Mouse (Mus musculus) ovary, postnatal 36 days (tissue): Measurements from ENCODE around the gene Ifi35.
"Not testable (repeated sequence)": the region's sequence is repeated elsewhere in the genome, so short reads cannot be mapped to it uniquely, and the experiment has no call there.

Experiments used
- DNase-seq: peaks from one replicate; pipeline ENCODE4 v3.0.0; 2022; ENCODE audit warnings: low spot score, mixed read lengths

The Ifi35 gene

DNA sequence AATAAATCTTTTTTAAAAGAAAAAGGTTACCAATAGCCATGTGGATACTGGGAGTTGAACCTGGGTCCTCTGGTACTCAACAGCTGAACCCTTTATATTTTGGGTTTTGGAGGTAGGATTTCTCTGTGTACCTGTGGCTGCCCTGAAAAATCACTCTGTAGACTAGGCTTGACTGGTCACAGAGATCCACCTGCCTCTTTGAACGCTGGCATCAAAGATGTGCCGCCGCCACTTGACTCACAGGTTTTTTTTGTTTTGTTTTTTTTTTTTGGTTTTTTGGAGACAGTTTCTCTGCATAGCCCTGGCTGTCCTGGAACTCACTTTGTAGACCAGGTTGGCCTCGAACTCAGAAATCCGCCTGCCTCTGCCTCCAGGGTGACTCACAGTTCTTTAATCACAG, 421 bp upstream of the Ifi35 start:
- no peak for DNase-seq

- DNase-seq, result no peak
Observed at GRCm38 (mm10) chr11:101448899-101449298, 692 bp downstream of the Ifi35 start.

DNA sequence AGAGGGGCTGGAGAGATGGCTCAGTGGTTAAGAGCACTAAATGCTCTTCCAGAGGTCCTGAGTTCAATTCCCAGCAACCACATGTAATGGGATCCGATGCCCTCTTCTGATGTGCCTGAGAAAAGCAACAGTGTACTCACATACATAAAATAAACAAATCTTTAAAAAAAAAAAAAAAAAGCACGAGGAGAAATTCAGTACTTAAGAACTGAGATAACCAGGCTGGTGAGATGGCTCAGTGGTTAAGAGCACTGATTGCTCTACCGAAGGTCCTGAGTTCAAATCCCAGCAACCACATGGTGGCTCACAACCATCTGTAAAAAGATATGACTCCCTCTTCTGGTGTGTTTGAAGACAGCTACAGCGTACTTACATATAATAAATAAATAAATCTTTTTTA, 1.4 kb downstream of the Ifi35 start:
- not testable (repeated sequence) for DNase-seq

DNA sequence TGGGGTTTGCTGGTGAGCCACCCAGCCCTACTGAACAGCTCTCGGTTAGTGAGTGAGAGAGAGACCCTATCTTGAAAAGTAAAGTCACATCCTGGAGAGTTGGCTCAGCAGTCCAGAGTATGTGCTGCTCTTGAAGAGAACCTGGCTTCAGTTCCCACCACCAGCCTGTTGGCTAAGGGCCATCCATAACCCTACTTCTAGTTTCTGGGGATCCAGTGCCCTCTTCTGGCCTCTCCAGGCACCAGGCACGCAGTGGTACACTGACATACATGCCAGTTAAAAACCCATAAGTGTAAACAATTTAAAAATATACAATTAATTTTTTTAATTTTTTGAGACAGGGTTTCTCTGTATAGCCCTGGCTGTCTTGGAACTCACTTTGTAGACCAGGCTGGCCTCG, 2.2 kb downstream of the Ifi35 start:
- DNase-seq, result no peak

DNA sequence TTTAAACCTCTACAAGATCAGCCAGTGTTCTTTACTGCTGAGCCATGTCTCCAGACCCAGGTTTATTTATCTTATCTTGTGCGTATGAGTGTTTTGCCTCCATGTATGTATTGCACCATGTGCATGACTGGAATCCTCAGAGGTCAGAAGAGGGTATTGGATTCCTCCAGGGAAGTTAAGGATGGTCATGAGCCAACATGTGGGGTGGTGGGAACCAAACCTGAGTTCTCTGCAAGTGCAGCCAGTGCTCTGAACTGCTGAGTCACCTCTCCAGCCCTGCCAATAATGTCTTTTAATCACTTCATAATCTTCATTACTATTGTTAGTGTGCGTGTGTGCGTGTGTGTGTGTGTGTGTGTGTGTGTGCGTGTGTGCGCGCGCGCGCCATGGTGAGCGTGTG, 3.3 kb downstream of the Ifi35 start:
- no peak for DNase-seq

GRCm38 (mm10) chr11:101452093-101452774, 4.0 kb downstream of the Ifi35 start:
- DNase-seq, result no peak

DNA sequence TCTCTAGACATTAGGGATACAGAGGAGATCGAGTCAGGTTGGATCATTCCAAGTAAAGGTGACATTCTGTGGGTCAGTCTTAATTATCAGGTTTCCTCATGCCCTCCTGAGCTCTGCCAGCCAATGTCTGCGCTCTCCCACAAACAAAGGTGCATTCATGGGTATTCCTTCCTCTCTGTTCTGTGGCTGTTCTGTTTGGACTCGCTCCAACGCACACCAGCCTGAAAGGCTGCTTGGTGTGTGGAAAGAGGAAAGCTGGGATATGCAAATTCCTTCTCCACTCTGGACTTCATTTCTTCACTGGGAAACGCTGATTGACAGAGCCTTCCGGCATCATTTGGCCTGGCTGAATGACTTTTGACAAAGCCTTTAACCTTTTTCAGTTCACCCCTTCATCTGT, 6.5 kb downstream of the Ifi35 start:
- DNase-seq, result no peak

DNA sequence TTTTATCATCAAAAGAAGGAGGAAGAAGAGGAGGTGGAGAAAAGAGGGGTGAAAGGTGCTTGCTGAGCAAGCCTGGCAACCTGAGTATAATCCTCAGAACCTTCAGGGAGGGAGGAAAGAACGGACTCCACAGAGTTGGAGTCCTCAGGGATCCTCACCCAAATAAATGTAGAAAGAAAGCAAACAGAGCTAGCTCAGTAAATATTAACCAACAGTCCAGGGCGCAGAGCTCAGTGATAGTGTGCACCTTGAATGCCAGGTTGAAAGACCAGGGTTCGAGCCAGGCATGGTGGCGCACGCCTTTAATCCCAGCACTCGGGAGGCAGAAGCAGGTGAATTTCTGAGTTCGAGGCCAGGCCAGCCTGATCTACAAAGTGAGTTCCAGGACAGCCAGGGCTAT, 7.4 kb downstream of the Ifi35 start:
- no peak for DNase-seq

GRCm38 (mm10) chr11:101457631-101458030, 9.4 kb downstream of the Ifi35 start:
- DNase-seq, result no peak

DNA sequence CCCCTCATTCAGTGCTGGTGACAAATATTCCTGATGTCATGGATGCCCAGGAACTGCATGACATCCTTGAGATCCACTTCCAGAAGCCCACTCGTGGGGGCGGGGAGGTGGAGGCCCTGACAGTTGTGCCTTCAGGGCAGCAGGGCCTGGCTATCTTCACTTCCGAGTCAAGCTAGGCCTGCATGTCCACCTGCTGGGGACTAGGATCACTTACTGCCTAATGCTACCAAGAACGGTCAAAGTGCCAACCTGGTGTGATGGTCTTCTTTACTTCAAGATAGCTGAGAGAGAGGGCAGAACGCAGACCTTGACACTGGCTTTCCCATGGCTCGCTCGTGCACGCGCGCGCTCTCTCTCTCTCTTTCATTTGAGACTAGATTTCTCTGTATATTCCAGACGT, 10.0 kb downstream of the Ifi35 start:
- no peak for DNase-seq

DNA sequence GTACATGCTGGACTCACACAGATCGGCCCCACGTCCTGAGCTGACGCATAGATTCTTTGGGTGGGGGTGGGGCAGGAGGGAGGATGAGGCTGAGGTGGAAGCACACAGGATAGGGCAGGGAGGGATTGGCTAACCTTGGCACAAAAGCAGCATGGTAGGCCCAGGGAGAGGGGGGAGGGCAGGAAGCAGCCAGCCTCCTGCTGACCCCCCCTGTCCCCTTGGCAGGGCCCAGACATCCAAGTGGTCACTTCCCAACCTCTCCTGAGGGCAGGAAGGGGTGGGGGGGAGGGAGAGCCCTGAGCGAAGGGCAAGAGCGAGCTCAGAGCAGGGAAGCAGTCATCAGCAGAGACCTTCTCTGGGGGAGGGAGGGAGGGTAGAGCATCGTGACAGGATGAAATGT, 11.5 kb downstream of the Ifi35 start:
- DNase-seq, result no peak

DNA sequence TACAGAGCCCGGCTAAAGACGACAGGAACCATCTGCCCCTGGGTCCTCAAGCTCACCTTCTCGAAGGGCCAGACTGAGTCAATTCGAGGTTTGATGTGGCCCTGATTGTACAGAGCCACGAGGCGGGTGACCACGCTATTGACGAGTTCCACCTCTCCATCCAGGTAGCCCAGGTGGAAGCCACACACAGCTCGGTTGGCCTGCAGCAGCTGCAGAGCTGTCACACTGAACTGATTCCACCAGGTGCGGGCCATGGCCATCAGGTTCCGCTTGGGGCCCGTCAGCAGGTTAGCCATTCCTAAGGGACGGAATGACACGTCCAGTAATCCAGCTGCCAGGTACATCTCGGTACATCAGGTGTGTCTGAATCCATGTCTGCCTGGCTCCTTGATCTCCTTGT, 12.1 kb downstream of the Ifi35 start:
- no peak for DNase-seq

DNA sequence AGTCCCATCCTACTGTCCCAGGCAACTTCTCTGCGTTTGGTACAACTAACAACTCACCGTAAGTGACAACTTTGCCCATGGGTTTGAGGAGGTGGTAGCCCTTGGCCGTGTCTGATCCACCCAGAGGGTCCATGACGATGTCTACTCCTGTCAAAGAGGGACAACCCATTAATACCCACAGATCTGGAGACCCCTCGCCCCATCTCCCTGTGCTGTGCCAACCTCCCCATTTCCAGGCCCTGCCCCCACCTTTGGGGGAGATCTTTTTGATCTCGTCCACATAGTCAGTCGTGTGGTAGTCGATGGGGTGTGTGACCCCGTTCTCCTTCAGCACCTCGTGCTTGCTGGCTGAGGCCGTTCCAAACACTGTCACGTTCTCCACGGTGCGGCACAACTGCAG, 13.9 kb downstream of the Ifi35 start:
- DNase-seq, result no peak

DNA sequence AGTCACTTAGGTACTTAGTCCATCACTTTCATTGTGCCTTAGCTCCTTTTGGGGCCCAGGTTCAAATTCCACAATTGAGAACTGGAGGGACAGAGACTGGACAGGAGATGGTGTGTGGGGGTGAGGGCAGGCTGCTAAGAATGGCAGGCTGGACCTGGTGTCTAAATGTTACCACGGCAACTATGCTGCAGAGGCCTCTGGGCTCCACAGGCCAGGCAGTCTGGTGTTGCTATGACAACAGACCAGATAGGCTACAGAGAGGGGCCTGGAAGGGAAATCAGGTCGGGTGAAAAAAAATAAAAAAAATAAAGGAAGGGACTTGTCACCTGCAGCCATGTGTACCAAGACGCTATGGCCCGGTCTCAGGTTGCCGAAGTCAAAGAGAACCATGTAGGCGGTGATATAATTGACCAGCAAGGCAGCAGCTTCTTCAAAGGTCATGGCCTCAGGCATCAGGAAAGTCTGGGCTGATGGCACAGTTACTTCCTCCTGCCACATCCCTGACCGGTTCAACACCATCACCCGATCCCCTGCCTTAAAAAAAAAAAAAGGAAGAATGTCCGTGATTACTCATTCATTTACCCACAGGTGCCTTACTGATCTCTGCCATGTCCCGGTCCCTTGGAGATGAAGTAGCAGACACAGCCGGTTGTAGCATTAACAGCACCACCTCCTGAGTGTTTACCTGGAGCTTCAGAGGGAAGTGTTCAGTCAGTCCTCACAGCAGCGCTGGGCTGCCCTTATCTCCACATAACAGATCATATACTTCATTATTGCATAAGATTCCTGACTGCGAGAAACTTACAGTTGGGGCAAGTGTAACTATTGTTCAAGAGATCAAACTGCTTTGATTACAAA, 14.6 kb downstream of the Ifi35 start:
- no peak for DNase-seq

DNA sequence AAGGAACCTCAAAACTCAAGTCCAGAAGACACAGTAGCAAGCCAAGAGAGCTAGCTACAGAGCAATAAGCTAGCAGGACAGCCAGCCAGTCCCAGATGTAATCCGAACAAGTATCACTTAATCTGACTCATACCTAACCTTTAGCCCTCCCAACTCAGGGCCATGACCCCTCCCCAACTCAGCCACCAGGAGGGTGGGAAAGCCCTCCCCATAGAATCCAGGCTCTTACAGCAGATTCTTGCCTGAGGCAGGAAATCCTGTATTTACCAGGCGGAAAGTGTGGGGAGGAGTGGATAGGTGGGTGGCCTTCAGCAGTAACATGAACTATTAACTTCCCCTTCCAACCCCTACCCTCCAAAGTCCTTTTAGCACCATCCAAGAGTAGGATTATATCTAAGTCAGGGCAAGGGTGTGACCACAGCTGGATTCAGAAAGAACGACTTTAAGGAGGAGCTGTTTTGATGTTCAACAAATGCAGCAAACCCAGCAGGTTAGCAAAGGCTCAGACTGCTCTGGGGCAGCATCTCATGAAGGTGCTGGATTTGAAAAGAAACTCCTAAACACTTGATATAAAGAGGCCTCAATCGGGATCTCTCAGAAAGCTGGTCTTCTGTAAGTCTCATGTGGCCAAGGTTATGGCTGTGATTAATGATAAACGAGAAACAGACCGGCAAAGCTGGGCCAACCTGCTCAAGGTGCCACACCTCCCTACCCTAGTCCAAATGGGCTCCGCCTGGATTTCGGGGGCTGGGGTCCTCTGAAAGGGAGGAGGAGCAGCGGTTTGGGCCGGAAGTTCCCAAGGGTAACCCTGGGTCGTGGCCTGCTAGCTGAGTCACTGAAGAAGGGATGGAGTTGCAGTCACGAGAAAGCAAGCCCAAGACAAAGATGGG, 16.2 kb downstream of the Ifi35 start, which contains the start of gene Rnd2:
Gene Rnd2 (plus strand): TSS at position 789 of the 890 bp plus-strand sequence.
- no peak for DNase-seq

- DNase-seq, result peak; percentile 66
Observed at GRCm38 (mm10) chr11:101465101-101465868, 17.1 kb downstream of the Ifi35 start.

- DNase-seq, result peak; percentile 72
Observed at GRCm38 (mm10) chr11:101465869-101466551, 17.8 kb downstream of the Ifi35 start, which contains the start of gene Vat1. TSS of gene Vat1 (minus strand) at chr11:101466230.

DNA sequence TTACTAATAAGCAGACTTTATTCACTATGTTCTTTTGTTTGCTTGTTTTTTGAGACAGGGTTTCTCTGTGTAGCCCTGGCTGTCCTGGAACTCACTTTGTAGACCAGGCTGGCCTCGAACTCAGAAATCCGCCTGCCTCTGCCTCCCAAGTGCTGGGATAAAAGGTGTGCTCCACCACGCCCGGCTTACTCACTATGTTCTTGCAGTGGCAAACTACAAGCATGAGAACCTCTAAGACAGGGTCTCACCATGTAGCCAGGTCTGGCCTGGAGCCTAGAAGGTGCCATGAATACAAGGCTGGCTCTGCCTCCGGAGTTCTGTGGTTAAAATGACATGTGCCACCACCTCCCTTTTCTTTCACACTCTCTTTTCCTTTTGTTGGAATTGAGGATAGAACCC, 18.3 kb downstream of the Ifi35 start:
- DNase-seq, result not testable (repeated sequence)

DNA sequence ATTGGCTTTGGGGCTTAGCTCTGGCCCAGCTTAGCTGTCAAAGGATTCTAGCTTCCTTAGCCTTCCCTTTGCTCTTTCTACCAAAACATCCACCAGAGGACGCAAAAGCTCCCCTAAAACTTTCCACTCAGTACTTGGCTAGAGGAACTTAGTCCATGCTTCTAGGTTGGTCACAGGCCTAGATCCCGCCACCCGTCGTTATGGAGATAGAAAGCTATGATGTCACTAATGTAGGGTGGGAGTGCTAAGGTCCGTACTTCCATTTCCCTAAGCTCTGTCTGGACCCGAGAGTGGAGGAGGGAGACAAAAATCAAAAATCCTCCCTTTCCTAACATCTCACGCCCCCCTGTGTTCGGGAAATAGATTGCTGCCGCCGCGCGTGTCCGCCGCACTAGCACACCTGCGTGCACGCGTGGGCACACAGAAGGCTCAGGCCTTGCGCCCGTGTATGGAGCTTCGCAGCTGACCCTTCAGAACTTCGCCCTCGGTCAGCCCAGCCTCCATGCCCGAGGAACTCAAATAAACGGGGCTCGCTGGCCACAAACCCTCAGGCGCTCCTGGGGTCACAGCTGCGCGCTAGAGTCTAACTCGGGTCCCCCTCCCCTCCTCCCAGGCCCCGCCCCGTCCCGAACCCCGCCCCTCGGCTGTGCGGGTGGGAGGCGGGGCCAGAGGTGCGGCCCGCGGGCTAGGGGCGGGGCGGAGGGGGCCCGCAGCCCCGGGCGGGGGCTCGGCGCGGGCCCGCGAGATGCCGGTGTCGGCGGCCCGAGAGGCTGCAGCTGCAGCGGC, 19.5 kb downstream of the Ifi35 start:
- DNase-seq, result peak; percentile 81

- DNase-seq, result no peak
Observed at GRCm38 (mm10) chr11:101468263-101468688, 20.1 kb downstream of the Ifi35 start.
